Mouse (Mus musculus): ENCODE measurements around the gene Cap2.

Gene Cap2

DNA sequence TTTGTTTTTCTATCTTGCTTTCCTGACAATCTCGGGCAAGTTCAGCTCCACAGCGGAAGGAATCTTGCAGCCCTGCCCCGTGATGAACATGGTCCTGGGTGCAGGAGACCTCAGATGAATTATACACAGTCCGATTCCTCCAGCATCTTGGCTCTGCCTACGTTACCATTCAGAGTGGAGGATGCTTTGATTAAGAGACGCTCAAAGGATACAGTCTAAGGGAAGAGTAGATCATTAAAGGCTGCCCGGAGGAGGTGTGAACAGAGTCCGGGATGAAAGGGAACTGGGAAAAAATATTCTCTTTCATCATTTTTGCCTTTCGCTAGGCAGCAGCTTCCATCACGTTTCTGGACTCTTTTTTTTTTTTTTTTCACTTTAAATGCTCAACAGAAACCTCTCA lies 27.4 kb downstream of the Cap2 start:
- H3K4me3 ChIP-seq (replicated peaks; ENCODE audit: low read length), result no peak overlapping the region
- no peak for TF ChIP-seq CTCF (conservative IDR thresholded peaks at IDR 0.05; ENCODE audit: low read length)
- no peak for TF ChIP-seq POU5F1 (IDR thresholded peaks at IDR 0.05; ENCODE audit: borderline replicate concordance, low read length)
- TF ChIP-seq NANOG (IDR thresholded peaks at IDR 0.05; ENCODE audit: borderline replicate concordance, low read length), result no peak
- no peaks in the 10 kb centered on the region for H3K36me3 ChIP-seq (ENCODE audit: insufficient read depth, low read length)
- no peaks in the 10 kb centered on the region for H3K9me3 ChIP-seq (ENCODE audit: low read length)
- H3K4me1 ChIP-seq (replicated peaks; ENCODE audit: low read depth, low read length), result peaks cover 11% of the 10 kb centered on the region
- no peaks in the 10 kb centered on the region for H3K27me3 ChIP-seq (ENCODE audit: insufficient read depth, low read length)

DNA sequence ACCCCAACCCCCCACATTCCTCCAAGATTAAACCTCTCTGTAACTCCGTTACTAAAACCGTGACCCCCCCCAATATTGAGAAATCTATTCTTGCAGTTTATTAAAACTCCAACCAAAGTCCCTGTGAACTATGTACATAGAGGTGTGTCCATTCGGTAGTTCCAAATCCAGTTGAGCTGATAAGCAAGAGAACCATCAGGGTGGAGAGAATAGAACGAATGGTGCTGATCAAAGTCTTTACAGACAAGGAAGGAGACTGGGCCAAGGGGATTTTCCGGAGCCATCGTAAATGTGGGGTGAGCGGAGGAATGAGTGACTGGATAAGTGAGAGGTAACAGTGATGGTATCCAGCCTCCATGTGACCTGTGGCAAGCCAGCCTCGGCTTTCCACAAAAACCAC lies 28.9 kb downstream of the Cap2 start:
- Histone ChIP-seq H3K36me3 (ENCODE audit: insufficient read depth, low read length) (no peaks in the 10 kb centered on the region), H3K9me3 (ENCODE audit: low read length) (no peaks in the 10 kb centered on the region), H3K27me3 (ENCODE audit: insufficient read depth, low read length) (no peaks in the 10 kb centered on the region), H3K4me1 (replicated peaks; ENCODE audit: low read depth, low read length) (peaks cover 22% of the 10 kb centered on the region), H3K4me3 (replicated peaks; ENCODE audit: low read length) (no peak overlapping the region)
- TF ChIP-seq CTCF (conservative IDR thresholded peaks at IDR 0.05; ENCODE audit: low read length), result no peak
- no peak for TF ChIP-seq POU5F1 (IDR thresholded peaks at IDR 0.05; ENCODE audit: borderline replicate concordance, low read length)
- no peak for TF ChIP-seq NANOG (IDR thresholded peaks at IDR 0.05; ENCODE audit: borderline replicate concordance, low read length)

- no peaks in the 10 kb centered on the region for H3K36me3 ChIP-seq (ENCODE audit: insufficient read depth, low read length)
- H3K27me3 ChIP-seq (ENCODE audit: insufficient read depth, low read length), result no peaks in the 10 kb centered on the region
- TF ChIP-seq CTCF (conservative IDR thresholded peaks at IDR 0.05; ENCODE audit: low read length) (no peak), POU5F1 (IDR thresholded peaks at IDR 0.05; ENCODE audit: borderline replicate concordance, low read length) (no peak), NANOG (IDR thresholded peaks at IDR 0.05; ENCODE audit: borderline replicate concordance, low read length) (no peak)
- H3K4me3 ChIP-seq (replicated peaks; ENCODE audit: low read length), result no peak overlapping the region
- H3K9me3 ChIP-seq (ENCODE audit: low read length), result no peaks in the 10 kb centered on the region
- H3K4me1 ChIP-seq (replicated peaks; ENCODE audit: low read depth, low read length), result peaks cover 22% of the 10 kb centered on the region
These were observed 30.0 kb downstream of the Cap2 start for GRCm38 (mm10) chr13:46531676-46532075.

- H3K27me3 ChIP-seq (ENCODE audit: insufficient read depth, low read length), result no peaks in the 10 kb centered on the region
- H3K4me1 ChIP-seq (replicated peaks; ENCODE audit: low read depth, low read length), result peaks cover 22% of the 10 kb centered on the region
- H3K4me3 ChIP-seq (replicated peaks; ENCODE audit: low read length), result no peak overlapping the region
- H3K9me3 ChIP-seq (ENCODE audit: low read length), result no peaks in the 10 kb centered on the region
- no peaks in the 10 kb centered on the region for H3K36me3 ChIP-seq (ENCODE audit: insufficient read depth, low read length)
- no peak for TF ChIP-seq NANOG (IDR thresholded peaks at IDR 0.05; ENCODE audit: borderline replicate concordance, low read length)
- no peak for TF ChIP-seq CTCF (conservative IDR thresholded peaks at IDR 0.05; ENCODE audit: low read length)
- no peak for TF ChIP-seq POU5F1 (IDR thresholded peaks at IDR 0.05; ENCODE audit: borderline replicate concordance, low read length)
These were observed 30.6 kb downstream of the Cap2 start for GRCm38 (mm10) chr13:46532276-46532675.

DNA sequence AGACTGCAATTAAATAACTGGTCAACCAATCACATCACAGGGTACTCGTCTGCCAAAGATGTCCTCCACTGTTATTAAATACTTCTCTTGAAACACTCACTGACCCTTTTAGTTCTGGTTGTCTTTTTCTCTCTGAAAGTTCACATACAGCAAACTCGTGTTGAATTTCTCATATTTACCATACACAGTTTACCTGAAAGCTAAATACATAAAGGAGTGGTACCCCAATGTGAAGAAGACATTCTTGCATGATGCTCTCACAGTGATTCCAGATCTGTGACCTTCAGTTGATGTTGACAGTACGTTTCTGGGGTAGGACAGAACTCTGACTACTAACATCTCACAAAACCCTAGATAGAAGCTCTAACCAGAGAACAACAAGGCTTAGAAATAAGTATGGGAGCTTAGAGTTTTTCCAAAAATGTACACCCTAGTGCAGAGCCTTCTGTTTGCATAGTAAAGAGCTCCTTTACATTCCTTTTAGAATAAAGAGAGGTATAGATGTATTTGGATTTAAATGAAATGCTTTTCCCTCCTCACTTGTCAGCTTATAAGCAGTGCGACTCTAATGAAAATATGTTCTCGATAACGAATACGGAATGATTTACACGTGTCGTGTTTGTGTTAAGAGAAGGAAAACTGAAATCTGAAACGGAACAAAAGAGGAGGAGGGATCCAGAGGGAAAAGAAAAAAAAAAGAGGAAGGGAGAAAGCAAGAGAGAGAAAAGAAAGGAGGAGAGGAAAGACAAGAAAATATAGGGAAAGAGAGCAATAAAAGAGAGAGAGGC lies 31.9 kb downstream of the Cap2 start:
- Histone ChIP-seq H3K4me1 (replicated peaks; ENCODE audit: low read depth, low read length) (peaks cover 23% of the 10 kb centered on the region), H3K27me3 (ENCODE audit: insufficient read depth, low read length) (no peaks in the 10 kb centered on the region), H3K9me3 (ENCODE audit: low read length) (peaks cover under 1% of the 10 kb centered on the region; the same call in 1 of the 2 replicates), H3K4me3 (replicated peaks; ENCODE audit: low read length) (no peak overlapping the region), H3K36me3 (ENCODE audit: insufficient read depth, low read length) (no peaks in the 10 kb centered on the region)
- TF ChIP-seq NANOG (IDR thresholded peaks at IDR 0.05; ENCODE audit: borderline replicate concordance, low read length) (no peak), CTCF (conservative IDR thresholded peaks at IDR 0.05; ENCODE audit: low read length) (no peak), POU5F1 (IDR thresholded peaks at IDR 0.05; ENCODE audit: borderline replicate concordance, low read length) (no peak)

GRCm38 (mm10) chr13:46534171-46534968 lies 32.7 kb downstream of the Cap2 start:
- H3K27me3 ChIP-seq (ENCODE audit: insufficient read depth, low read length), result no peaks in the 10 kb centered on the region
- no peaks in the 10 kb centered on the region for H3K36me3 ChIP-seq (ENCODE audit: insufficient read depth, low read length)
- peaks cover 31% of the 10 kb centered on the region for H3K4me1 ChIP-seq (replicated peaks; ENCODE audit: low read depth, low read length)
- no peak overlapping the region for H3K4me3 ChIP-seq (replicated peaks; ENCODE audit: low read length)
- peaks cover 3% of the 10 kb centered on the region; the same call in 1 of the 2 replicates for H3K9me3 ChIP-seq (ENCODE audit: low read length)
- TF ChIP-seq CTCF (conservative IDR thresholded peaks at IDR 0.05; ENCODE audit: low read length) (no peak), POU5F1 (IDR thresholded peaks at IDR 0.05; ENCODE audit: borderline replicate concordance, low read length) (no peak), NANOG (IDR thresholded peaks at IDR 0.05; ENCODE audit: borderline replicate concordance, low read length) (no peak)

DNA sequence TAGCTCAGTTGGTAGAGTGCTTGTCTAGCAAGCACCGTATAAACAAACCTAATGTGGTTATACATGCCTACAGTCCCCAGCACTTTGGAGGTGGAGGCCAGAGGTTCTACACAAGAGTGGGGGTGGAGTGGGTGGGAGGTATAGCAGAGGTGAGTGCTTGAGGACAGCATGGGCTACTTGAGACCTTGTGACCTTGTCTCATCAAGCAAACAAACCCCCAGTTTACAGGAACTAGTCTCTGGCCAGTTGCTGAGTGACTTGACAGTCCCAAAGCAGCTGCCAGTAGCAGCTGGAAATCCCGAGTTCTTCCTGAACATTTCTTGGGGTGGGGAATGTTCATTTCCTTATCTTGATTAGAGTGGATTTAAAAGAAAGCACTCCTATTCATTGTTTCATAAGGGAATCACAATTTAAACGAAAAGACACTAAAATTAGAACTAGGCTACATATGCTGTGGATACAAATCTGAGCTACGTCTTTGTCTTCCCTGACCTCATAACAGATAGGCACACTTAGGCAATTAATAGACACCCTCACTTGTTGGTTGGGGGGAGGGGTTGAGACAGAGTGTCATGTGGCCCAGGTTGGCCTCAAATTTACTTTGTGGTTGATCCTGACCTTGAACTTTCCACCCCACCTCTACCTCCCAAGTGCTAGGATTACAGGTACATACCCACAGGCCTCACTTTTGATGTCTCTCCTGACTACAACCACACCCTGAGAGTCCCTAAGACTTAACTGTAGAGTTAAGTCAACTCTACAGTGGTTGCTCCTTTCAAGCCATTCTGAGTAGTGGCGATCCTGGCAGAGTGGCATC lies 33.5 kb downstream of the Cap2 start:
- Histone ChIP-seq H3K4me3 (replicated peaks; ENCODE audit: low read length) (no peak overlapping the region), H3K27me3 (ENCODE audit: insufficient read depth, low read length) (no peaks in the 10 kb centered on the region), H3K9me3 (ENCODE audit: low read length) (peaks cover 3% of the 10 kb centered on the region; the same call in 1 of the 2 replicates), H3K36me3 (ENCODE audit: insufficient read depth, low read length) (no peaks in the 10 kb centered on the region), H3K4me1 (replicated peaks; ENCODE audit: low read depth, low read length) (peaks cover 35% of the 10 kb centered on the region)
- TF ChIP-seq POU5F1 (IDR thresholded peaks at IDR 0.05; ENCODE audit: borderline replicate concordance, low read length) (no peak), NANOG (IDR thresholded peaks at IDR 0.05; ENCODE audit: borderline replicate concordance, low read length) (no peak), CTCF (conservative IDR thresholded peaks at IDR 0.05; ENCODE audit: low read length) (no peak)

GRCm38 (mm10) chr13:46539284-46539683 lies 37.6 kb downstream of the Cap2 start:
- Histone ChIP-seq H3K4me3 (replicated peaks; ENCODE audit: low read length) (no peak overlapping the region), H3K4me1 (replicated peaks; ENCODE audit: low read depth, low read length) (peaks cover 31% of the 10 kb centered on the region), H3K9me3 (ENCODE audit: low read length) (peaks cover 3% of the 10 kb centered on the region; the same call in 1 of the 2 replicates), H3K36me3 (ENCODE audit: insufficient read depth, low read length) (no peaks in the 10 kb centered on the region), H3K27me3 (ENCODE audit: insufficient read depth, low read length) (no peaks in the 10 kb centered on the region)
- no peak for TF ChIP-seq CTCF (conservative IDR thresholded peaks at IDR 0.05; ENCODE audit: low read length)

All from E14TG2a.4 (cell line).